Mouse (Mus musculus): ENCODE results near the gene Gprc5d. TPM values are rescaled to one million over a fixed set of nuclear protein-coding genes. Genes with fewer than 3 reads are reported as not detected.

Gprc5d gene
- total RNA-seq, 2 experiments from 2014 or later = not detected

GRCm38 (mm10) chr6:135137736-135138135, 19.7 kb upstream of the Gprc5d start:
- intact Hi-C loops (cut with DNase I) = no loop called here
- DNase-seq = peak; percentile 56 to 63

- intact Hi-C loops (cut with DNase I) = no loop called here
- DNase-seq = peak; percentile 25 to 26
Measured at GRCm38 (mm10) chr6:135136439-135137161, 18.5 kb upstream of the Gprc5d start.

GRCm38 (mm10) chr6:135135735-135136134, 17.7 kb upstream of the Gprc5d start:
- DNase-seq = no peak
- intact Hi-C loops (cut with DNase I) = no loop called here

GRCm38 (mm10) chr6:135133486-135133885, 15.4 kb upstream of the Gprc5d start:
- intact Hi-C loops (cut with DNase I) = no loop called here
- DNase-seq = no peak

GRCm38 (mm10) chr6:135133086-135133485, 15.0 kb upstream of the Gprc5d start:
- DNase-seq = no peak
- intact Hi-C loops (cut with DNase I) = no loop called here

- no peak for DNase-seq
- intact Hi-C loops (cut with DNase I) = no loop called here
Measured at GRCm38 (mm10) chr6:135124755-135125380, 6.8 kb upstream of the Gprc5d start.

- DNase-seq = no peak
Measured at GRCm38 (mm10) chr6:135116479-135116878, 1.6 kb downstream of the Gprc5d start.

GRCm38 (mm10) chr6:135113114-135113436, 5.0 kb downstream of the Gprc5d start:
- DNase-seq = no peak
- intact Hi-C loops (cut with DNase I) = no loop called here

More at GRCm38 (mm10) chr6:135116479-135116878, 1.6 kb downstream of the Gprc5d start:
- intact Hi-C loops (cut with DNase I) = no loop called here

- DNase-seq = no peak
Measured at GRCm38 (mm10) chr6:135112411-135113113, 5.5 kb downstream of the Gprc5d start.

GRCm38 (mm10) chr6:135107014-135107413, 11.1 kb downstream of the Gprc5d start:
- DNase-seq = no peak
- intact Hi-C loops (cut with DNase I) = no loop called here

More at GRCm38 (mm10) chr6:135112411-135113113, 5.5 kb downstream of the Gprc5d start:
- intact Hi-C loops (cut with DNase I) = no loop called here

- intact Hi-C loops (cut with DNase I) = no loop called here
- peak in 1 of 2 experiments; percentile 13 for DNase-seq
Measured at GRCm38 (mm10) chr6:135102736-135103303, 15.3 kb downstream of the Gprc5d start.

GRCm38 (mm10) chr6:135100787-135101472, 17.2 kb downstream of the Gprc5d start:
- DNase-seq = no peak
- intact Hi-C loops (cut with DNase I) = no loop called here

GRCm38 (mm10) chr6:135092798-135093470, 25.1 kb downstream of the Gprc5d start:
- intact Hi-C loops (cut with DNase I) = no loop called here
- DNase-seq = no peak

GRCm38 (mm10) chr6:135090661-135091060, 27.4 kb downstream of the Gprc5d start:
- no peak for DNase-seq
- intact Hi-C loops (cut with DNase I) = no loop called here

GRCm38 (mm10) chr6:135089786-135090185, 28.3 kb downstream of the Gprc5d start:
- DNase-seq = peak in 1 of 2 experiments; percentile 39
- intact Hi-C loops (cut with DNase I) = loop anchor here (5.0 kb wide), 3 partner anchors 57 to 288 kb away; no protein-coding TSS in a partner anchor

- DNase-seq = peak; percentile 75 to 90
- intact Hi-C loops (cut with DNase I) = loop anchor here (1.0 to 5.0 kb wide), 5 partner anchors 56 to 313 kb away; no protein-coding TSS in a partner anchor
Measured at GRCm38 (mm10) chr6:135087721-135088451, 30.2 kb downstream of the Gprc5d start.

- DNase-seq = no peak
- intact Hi-C loops (cut with DNase I) = loop anchor here (2.0 to 5.0 kb wide), 4 partner anchors 53 to 315 kb away; no protein-coding TSS in a partner anchor
Measured at GRCm38 (mm10) chr6:135085703-135086102, 32.4 kb downstream of the Gprc5d start.

GRCm38 (mm10) chr6:135083991-135084502, 34.0 kb downstream of the Gprc5d start:
- DNase-seq = no peak
- intact Hi-C loops (cut with DNase I) = no loop called here

- no peak for DNase-seq
- intact Hi-C loops (cut with DNase I) = no loop called here
Measured at GRCm38 (mm10) chr6:135078420-135078819, 39.7 kb downstream of the Gprc5d start.
